Mouse (Mus musculus): ENCODE data around the gene Mapk10.

DNA sequence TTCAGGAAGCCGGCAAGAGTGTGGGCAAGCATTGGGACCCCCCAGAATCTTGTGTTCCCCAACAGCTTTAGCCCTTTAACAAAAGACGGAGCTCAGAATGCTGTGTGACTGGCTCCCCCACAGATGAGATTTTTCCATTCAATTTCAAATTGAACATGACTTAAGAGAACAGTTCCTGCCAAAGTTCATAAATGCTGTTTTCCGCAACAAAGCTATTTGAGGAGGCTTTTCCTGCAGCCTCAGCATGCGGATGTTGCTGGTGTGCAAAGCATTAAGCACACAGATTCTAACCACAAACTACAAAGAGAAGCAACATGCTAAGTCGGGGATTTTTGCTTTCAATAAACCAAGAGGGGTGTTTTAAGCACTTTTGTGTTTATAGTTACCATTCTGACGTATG, 281.0 kb downstream of the Mapk10 start:
- TF ChIP-seq CTCF (IDR thresholded peaks at IDR 0.05; ENCODE audit: low read depth, low read length), result no peak
- TF ChIP-seq EP300 (IDR thresholded peaks at IDR 0.05; ENCODE audit: insufficient read depth, low read depth, low read length), result no peak
